Mouse (Mus musculus) adrenal gland (tissue): Measurements from ENCODE around the gene Zfp639.

ENCODE experiments used
- intact Hi-C: fragments of 180-260 bp; cut with DNase I; formaldehyde crosslinking; loops from one replicate; pipeline ENCODE4 v1.15.1; 2025

Gene Zfp639

GRCm38 (mm10) chr3:32500346-32500745 is 9.7 kb upstream of the Zfp639 start:
- intact Hi-C loops, result no loop called here

GRCm38 (mm10) chr3:32505841-32506240 is 4.2 kb upstream of the Zfp639 start:
- intact Hi-C loops, result loop anchor here (5.0 kb wide), 2 partner anchors 49 to 114 kb away; no protein-coding TSS in a partner anchor

GRCm38 (mm10) chr3:32506366-32507225 is 3.5 kb upstream of the Zfp639 start:
- intact Hi-C loops, result loop anchor here (5.0 kb wide), 2 partner anchors 49 to 114 kb away; no protein-coding TSS in a partner anchor

DNA sequence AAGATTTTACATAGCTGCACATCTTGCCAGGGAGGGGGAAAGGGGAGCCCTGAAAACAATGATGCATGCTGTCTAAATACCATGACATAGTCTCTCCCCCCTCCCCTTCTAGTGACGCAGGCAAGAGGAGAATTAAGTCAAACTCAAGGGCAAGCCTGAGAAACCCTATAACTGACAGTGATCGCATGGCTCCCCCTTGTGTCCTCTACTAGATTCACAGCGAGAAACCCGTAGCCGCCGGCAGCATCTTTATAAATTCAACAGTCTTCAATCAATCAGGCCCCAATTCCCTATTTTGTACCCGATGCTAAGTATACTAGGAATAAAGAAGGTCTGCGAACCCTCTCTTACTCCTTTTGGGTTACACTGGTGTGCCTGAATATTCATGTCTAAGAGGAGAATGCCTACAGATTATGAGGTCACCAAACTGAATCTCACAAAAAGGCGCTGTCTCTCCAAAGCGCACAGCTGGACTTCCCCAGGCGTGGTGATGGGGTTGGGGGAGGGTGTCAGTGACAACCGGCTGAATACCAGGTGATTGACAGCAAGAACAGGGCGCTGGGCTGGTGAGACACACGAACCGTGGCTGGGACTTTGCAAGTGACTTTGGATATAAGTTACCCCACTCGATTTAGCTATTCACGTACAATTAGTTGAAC is 1.3 kb upstream of the Zfp639 start:
- intact Hi-C loops, result loop anchor here (1.0 to 5.0 kb wide), 3 partner anchors 51 to 172 kb away; no protein-coding TSS in a partner anchor

DNA sequence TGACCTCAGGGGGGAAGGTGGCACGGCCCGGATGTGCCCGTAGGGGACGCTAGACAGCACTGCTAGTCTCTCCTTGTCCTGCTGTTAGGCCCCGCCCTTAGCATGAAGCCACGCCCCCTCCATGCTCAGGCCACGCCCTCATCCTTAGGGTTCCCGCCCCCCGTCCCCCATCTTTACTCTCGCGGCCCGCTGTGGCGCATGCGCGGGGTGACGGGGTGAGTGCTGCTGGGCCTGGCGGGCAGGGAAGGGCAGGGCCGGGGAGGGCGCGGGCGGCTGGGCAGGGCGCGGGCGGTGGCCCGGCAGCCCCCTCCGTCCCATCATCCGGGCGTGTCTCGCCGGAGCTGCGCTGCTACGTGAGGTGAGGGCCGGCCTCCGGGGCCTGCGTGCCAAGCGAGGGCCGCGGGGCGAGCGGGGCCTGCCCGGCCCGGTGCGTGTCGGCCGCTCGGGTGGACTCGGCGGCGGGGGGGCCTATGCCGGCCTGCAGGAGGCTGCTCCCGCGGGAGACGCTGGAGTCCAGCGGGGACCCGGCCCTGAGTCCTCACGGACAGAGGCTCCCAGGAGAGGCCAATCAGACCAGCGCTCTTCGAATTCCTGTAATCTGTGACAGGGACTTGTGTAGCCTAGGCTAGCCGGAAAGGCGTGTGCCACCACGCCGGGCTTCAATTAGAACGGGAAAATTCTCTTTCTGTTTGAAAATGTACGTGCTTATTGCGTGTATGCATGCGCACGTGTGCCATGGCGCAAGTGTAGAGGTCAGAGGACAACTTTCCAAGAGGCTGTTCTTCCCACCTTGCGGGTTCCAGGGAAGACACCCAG is 524 bp downstream of the Zfp639 start:
- intact Hi-C loops, result no loop called here

DNA sequence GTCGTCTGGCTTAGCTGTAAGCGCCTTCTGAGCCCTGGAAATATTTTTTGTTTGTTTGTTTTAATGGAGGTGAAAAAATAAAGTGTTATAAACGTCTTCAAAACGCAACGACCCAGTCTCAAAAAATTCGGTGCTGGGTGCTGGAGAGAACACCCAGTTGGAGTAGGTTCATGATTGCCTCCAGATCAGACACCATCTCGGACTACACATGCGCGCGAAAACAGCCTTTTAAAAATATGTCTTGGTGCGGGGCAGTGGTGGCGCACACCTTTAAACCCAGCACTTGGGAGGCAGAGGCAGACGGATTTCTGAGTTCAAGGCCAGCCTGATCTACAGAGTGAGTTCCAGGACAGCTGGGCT is 1.1 kb downstream of the Zfp639 start:
- intact Hi-C loops, result no loop called here

DNA sequence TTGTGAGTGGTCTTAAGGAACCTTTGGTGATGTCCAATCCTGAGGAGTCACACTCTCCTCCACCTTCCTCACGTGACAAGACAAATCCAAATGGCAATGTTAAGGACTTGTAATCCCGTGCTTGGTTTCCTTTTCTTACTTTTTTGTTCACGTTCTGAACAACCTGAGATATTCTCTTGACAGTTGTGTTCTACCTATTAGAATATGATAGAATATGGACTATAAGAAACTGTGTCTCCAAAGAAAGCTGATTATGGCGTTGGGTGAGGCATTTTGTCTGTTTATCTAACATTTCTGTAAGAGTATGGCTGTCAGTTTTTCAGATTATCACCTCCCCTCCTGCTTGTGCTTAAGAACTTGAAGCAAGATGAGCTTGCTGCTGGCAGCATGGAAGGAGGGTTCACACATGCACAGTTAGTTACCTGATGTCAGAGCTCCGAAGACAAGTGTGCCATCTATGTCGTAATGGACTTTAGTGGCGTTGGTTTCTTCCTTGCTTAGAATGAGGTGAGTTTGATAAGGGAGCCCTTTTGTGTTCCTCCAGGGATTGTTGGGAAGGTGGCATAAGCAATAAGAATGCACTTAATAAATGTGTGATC is 2.7 kb downstream of the Zfp639 start:
- intact Hi-C loops, result no loop called here

- intact Hi-C loops, result no loop called here
These were observed 3.5 kb downstream of the Zfp639 start for GRCm38 (mm10) chr3:32513528-32513927.

GRCm38 (mm10) chr3:32527181-32527580 is 17.1 kb downstream of the Zfp639 start:
- intact Hi-C loops, result no loop called here

- intact Hi-C loops, result no loop called here
These were observed 19.3 kb downstream of the Zfp639 start, which contains the start of gene Mfn1 for GRCm38 (mm10) chr3:32529303-32529898. Gene Mfn1, plus strand, starts transcription at chr3:32529465.

DNA sequence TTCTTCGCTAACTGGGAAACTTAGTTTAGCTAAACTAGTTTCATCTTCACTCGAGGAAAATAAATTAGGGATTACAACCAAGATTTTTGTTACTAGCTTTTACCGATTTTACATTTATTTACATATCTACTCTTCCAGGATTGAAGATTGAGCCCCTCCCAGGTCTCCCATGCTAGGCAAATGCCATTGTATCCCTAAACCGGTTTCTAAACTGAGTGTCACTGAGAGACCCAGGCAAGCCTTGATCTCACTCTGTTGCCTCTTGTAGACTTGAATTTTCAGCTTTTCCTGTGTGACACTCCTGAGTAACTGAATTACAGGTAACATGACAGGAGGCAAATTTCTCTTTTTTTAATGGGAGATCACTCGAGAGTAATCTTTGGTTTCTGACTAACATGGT is 20.0 kb downstream of the Zfp639 start:
- intact Hi-C loops, result no loop called here

DNA sequence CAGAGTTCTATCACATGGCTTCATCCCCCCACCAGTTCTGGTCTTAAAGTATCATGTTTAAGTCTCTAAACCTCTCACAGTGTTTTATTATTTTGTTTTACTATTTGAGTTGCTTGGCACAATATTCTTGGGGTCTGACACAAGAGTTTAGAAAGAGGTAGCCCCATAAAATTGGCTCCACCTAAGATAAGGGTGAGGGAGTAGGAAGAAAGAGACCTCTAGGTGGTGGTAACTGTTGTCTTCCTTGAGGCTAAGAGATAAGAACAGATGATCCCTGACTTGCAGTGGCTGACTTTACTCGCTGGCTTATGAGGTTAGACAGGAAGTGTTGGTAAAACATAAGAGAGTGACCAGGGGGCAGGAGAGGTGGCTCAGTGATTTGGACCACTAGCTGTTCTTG is 25.6 kb downstream of the Zfp639 start:
- intact Hi-C loops, result no loop called here

DNA sequence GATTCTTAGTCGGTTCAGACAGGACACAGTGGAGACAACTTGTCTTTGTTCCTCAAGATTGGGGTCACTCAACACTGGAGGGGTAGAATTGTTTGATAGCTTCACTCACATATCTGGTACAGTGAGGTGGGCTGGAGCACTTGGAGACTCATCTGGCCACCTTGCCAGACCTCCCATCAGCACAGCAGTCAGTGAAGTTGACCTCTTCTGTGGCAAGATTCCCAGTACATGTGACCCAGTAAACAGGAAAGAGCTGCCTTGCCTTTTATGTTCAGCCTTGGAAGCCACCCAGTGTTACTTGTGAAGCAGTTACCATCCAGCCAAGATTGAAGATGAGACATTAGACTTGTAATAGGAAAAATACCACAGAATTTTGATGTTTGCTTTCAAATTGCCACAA is 27.5 kb downstream of the Zfp639 start:
- intact Hi-C loops, result no loop called here

- intact Hi-C loops, result no loop called here
These were observed 28.0 kb downstream of the Zfp639 start for GRCm38 (mm10) chr3:32538091-32538490.

GRCm38 (mm10) chr3:32553061-32553460 is 43.0 kb downstream of the Zfp639 start:
- intact Hi-C loops, result no loop called here

GRCm38 (mm10) chr3:32563401-32563800 is 53.3 kb downstream of the Zfp639 start:
- intact Hi-C loops, result no loop called here
